Mouse (Mus musculus): ENCODE measurements around the gene Ruvbl2.
"Not testable (repeated sequence)": the region's sequence is repeated elsewhere in the genome, so short reads cannot be mapped to it uniquely, and the experiment has no call there.

The Ruvbl2 gene

DNA sequence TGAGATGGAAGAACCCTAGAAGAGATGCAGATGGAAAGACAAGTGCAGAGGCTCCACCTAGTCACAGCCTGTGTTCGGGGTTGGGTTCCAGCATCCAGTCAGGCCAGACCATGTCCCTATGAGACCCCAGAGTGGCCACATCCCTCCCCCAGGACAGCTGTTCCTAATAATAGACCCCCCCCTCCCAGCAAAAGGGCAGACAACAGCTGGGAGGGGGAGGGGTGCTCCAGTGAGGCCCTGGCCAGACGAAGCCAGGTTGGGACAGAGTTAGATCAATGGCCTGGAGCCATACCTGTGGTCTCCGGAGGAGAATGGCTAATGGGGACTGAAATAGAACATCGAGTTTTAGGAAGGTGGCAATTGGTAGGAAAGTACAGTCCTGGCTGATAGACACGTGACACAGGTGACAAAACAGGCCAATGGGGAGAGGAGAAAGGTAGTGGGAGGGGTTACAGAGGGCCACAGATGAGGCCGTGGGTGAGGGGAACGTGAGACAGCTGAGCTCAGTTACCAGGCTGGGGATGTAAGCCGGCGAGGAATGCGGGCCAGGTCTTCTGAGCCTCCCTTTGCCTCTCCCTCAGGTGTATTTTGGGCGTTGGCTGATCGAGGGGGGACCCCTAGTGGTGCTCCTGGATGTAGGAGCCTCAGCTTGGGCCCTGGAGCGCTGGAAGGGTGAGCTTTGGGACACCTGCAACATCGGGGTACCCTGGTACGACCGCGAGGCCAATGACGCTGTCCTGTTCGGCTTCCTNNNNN is at the start of gene Ruvbl2:
TSS of gene Ruvbl2 (minus strand) at position 576 of the 756 bp plus-strand sequence.
- in situ Hi-C loops (cut with MboI, MseI), result loop anchor here (10.0 kb wide), 1 partner anchor 377 kb away; the partner anchor contains the start of gene Cyth2

DNA sequence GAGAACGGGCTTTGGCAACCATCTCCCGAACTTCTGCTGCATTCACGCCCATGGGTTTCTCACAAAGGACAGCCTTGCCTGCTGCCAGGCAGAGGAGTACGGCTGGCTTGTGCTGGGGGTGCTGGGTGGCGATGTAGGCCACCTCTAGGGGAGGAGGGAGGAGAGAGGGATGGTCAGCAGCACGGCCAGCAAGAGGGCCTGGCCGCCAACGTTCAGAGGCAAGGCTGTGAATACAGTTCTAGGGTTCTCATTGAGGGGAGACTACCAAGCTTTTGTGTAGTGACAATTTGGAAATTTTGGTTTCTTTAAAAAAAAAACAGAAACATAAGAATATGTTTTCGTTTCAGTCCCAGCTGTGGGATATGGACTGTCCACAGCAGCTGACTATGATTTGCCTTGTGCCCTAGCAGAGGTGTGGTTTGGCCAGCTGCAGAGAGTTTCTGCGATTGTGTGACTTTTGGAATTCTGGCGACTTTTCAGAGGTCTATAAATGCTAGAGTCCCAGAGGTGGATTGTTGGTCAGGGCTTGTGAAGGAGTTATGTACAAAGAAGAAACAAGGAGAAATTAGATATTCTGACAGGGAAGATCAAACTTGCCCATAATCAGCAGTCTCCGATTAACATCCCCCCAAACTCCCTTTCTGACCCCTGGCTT is 49.0 kb upstream of the Ruvbl2 start, which contains the start of gene Gm45808:
TSS of gene Gm45808 (minus strand) at position 51 of the 655 bp plus-strand sequence.
- in situ Hi-C loops (cut with MboI, MseI), result no loop called here

DNA sequence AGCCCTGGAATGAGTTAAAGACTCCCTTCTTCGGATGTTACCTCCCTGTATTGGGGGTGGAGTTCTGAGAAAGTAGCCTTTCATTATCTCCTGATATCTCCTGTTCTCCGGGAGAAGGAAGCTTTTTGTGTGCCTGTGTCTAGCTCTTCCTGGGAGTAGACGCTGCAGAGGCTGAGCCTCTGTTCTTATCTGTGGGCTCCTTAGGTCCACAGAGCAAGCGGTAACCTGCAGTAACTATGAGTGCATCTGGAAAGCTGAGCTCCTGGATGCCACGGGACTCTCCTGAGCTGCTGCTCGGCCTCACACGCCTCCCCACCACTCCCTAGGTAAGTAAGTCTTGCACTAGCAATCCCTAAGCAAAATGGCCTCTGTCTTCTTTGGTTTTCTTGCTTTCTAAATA is 48.3 kb upstream of the Ruvbl2 start:
- in situ Hi-C loops (cut with MboI, MseI), result no loop called here

DNA sequence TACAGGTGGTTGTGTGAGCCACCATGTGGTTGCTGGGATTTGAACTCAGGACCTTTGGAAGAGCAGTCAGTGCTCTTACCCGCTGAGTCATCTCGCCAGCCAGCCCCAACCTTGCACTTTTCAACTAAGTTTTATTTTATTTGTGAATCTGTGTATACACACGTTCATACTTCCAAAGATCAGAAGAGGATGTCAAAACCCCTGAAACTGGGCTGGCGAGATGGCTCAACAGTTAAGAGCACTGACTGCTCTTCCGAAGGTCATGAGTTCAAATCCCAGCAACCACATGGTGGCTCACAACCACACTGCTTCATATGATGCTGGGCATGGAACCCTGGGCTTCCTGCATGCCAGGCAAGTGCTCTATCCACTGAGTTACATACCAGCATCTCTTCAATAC is 47.1 kb upstream of the Ruvbl2 start:
- in situ Hi-C loops (cut with MboI, MseI), result not testable (repeated sequence)

DNA sequence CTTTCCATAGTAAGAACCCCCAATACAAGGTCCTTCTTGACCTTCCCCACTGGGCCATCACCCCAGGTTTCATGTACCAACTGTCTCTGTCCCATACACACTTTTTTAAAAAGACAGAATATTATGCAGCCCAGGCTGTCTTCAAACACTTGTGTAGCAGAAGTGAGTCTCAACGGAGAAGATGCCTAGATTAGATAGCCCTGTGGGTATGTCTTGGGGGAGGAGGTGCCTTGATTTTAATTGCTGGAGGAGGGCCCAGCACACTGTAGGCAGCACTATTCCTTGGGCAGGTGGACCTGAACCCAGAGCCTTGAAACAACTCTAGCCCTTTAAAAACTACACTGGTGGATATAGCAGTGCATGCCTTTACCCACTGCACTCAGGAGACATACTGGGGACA is 44.3 kb upstream of the Ruvbl2 start:
- in situ Hi-C loops (cut with MboI, MseI), result no loop called here

DNA sequence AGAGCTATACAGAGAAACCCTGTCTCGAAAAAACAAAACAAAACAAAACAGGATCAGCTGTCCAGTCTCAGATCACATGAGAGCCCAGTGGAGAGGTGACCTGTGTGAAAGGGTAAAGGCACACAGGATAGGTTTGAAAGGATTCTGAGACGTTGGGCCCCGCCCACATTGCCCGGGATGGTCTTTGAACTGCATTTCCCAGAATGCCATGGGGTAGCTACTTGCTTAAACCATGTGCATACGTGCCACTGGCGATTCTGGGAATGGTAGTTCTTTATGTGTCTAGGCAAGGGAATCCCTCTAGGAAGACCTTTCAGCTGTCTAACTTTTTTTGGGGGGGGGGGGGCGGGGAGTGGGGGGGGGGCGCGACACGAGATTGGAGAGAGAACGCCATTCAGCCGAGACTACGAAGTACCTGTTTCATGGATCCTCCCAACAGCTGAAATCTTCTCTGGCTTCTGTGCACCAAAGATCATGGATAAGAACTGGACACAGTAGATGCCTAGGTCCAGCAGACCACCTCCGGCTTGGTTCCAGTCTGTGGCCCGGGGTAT is 43.6 kb upstream of the Ruvbl2 start, which contains the start of gene Tulp2:
TSS of gene Tulp2 (plus strand) at position 504 of the 554 bp plus-strand sequence.
- in situ Hi-C loops (cut with MboI, MseI), result no loop called here

DNA sequence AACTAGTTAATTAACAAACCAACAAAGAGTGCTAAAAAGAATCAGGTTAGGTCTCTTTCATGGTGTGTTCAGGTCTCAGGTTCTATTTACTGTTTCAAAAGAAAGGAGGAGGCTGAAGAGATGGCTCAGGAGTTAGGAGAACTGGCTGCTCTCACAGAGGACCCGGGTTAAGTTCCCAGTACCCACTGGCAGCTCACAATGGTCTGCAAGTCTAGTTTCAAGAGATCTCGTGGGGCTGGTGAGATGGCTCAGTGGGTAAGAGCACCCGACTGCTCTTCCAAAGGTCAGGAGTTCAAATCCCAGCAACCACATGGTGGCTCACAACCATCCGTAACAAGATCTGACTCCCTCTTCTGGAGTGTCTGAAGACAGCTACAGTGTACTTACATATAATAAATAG is 42.4 kb upstream of the Ruvbl2 start:
- in situ Hi-C loops (cut with MboI, MseI), result not testable (repeated sequence)

DNA sequence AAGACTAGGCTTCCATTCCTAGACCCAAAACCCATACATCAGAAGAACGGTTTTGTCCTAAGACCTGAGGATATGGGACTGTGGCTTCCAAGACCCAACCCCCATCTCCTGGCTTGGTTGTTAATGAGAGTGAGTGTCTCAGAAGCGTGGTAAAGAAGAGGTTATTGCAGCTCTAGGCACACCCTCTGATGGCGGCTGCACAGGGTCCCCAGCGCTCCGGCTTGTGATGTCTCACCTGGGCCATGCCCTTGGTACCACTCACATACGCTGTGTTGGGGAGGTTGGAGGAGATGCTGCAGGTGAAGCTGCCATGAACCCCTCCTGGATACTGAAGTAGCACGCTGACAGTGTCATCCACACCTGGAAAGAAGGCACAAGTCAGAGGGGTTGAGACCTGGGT is 40.9 kb upstream of the Ruvbl2 start:
- in situ Hi-C loops (cut with MboI, MseI), result loop anchor here (5.0 to 10.0 kb wide), 2 partner anchors 39 to 86 kb away; no protein-coding TSS in a partner anchor

DNA sequence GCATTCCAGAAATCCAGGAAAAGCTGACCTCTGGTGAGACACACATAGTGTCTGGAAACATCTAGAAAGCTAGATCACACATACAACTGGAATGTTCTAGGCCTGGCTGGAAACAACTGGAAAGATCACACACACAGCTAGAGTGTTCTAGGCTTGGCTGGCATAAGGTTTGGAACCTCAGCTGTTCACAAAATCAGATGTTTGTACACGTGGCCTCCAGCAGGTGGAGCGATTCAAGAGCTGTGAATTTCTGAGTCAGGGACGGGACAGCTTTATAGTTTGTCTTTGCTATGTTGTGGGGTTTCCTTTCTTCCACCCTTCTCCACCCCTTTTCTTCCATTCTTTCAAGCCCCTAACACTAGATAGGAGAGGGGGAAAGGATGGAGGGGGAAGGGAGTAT is 39.1 kb upstream of the Ruvbl2 start:
- in situ Hi-C loops (cut with MboI, MseI), result loop anchor here (5.0 to 10.0 kb wide), 2 partner anchors 40 to 88 kb away; no protein-coding TSS in a partner anchor

DNA sequence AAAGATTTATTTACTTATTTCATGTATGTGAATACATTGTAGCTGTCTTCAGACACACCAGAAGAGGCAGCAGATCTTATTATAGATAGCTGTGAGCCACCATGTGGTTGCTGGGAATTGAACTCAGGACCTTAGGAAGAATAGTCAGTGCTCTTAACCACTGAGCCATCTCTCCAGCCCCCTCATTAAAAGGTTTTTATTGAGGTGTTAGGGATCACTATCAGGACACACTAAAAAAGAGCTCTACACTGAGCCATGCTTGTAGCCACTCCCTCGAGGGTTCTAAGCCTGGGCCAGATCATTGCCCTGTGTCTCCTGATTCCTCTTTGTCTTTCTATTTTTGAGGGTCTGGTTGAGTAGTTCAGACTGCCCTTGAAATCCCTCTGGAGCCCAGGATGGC is 38.6 kb upstream of the Ruvbl2 start:
- in situ Hi-C loops (cut with MboI, MseI), result loop anchor here (5.0 to 10.0 kb wide), 2 partner anchors 41 to 88 kb away; no protein-coding TSS in a partner anchor

DNA sequence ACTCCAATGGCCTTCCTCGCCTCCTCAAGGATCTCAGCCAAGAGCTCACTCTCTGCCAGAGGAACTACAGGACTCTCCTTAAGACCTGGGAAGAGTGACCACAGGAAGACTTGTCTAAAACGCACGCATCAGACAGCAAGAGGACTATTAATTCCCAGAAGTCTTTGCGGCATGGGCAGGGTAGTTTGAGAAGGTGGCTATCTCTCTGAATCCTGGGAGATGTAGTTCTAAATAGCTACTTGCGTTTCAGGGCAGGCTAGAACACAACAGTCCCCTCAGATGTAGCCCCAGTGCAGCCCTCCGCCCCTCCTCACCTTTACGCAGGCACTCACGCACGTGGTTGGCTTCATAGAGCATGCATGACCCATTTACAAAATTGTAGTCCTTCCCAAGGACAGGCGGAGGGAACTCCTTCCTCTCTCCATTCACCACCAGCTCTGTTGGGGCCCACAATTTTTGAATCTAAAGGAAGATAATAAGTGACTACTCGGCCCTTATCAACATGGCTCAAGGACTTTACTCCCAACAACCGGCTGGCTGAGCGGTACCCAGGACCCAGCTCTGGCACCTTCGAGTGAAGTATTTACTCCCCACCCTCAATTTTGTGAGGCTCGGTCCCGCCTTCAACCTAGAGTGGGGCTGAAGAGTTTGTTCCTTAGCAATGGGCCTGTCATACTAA is 37.5 kb upstream of the Ruvbl2 start:
- in situ Hi-C loops (cut with MboI, MseI), result loop anchor here (5.0 to 10.0 kb wide), 2 partner anchors 42 to 89 kb away; no protein-coding TSS in a partner anchor

DNA sequence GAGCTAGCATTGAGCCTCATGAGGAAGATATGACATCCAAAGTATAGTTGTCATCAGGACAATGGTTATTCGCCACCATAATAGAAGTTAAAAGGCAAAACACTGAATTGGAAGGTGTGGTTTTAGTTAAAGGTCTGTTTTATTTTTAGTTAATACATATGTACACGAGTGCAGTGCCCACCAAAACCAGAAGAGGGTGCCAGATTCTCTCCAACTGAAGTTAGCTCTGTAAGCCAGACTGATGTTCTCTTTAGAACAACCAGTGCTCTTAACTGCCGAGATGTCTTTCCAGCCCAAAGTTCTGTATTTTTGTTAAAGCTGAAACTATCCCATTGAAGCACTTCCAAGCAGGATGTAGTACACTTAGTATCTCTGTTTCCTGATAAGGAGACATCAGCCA is 33.0 kb upstream of the Ruvbl2 start:
- in situ Hi-C loops (cut with MboI, MseI), result loop anchor here (10.0 kb wide), 1 partner anchor 94 kb away; no protein-coding TSS in a partner anchor

DNA sequence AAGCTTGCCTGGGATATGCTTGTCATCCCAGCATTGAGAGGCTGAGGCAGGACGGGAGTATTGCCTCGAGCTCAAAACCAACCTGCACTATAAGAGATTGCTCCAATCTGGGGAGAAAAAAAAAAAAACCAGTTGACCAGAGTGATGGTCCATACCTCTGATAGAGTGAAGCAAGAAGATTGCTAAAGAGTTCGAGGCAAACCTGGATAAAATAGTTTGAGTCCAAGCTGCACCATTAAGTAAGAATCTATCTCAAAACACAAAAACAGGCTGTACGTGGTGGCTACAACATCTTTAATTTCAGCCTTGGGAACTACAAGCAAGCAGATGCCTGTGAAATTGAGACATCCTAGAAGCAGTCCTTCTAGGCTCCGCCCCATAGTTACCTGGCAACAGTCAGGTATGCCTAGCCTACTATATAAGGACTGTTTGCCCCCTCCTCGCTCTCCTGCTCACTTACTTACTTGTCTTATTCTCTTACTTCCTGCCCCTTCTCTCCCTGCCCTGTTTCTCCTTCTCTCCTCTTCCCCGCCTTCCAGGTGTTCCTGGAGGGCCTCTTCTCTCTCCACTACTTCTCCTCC is 29.3 kb upstream of the Ruvbl2 start:
- in situ Hi-C loops (cut with MboI, MseI), result no loop called here

DNA sequence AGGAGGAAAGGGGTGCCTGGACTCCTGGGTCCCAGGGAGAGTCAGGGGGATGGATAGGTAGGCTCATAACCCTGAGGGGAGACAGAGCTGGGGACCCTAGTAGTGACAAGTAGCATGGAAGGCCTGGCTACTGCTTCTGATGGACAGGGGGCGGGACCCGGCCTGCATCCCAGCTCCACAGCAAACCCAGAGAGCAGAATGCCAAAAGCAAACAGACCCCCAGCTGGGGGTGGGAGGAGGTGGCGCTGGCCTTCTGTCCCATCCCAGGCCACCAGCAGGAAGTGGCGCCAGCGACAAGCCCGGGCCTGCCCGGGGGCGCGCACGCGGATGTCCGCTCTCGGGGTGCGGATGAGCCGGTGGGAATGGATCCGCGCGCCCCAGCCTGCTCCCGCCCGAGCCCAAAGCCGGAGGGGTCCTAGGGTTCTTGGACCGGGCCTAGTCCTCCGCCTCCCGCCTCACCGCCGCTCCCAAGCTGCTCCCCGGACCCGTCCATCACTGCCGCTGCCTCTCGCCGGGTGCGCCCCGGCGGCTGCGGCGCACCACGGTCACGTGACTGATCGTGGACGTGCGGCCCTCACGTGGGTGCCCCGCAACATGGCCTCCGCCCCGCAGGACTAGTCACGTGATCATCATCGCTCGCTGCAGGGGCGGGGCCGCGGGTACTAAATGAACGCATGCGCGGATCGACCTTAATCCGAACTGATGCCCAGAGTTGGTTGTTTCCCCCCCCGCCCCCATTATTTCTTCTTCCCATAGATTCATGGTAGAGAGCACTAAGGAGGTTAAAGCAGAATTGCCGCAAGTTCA is 28.6 kb upstream of the Ruvbl2 start, which contains the start of gene Bax:
TSS of gene Bax (minus strand) at position 616 of the 807 bp plus-strand sequence.
- in situ Hi-C loops (cut with MboI, MseI), result no loop called here

DNA sequence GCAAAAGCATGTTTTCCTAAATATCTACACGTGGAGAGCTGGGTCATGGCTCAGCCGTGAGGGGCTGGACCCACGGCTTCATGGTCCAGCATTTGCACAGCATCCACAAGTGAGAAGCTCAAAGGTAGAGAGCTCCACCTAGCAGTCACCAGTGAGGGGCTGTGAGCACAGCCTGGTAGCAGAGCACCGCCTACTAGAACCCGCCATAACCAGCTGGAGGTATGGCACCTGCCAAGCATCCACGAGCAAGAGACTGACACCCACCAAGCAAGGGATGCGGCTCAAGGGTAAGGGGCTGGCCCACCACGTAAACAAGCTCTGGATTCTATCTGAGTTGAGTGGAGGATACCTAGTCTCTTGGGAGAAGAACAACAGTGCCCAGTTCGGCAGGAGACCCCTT is 27.7 kb upstream of the Ruvbl2 start:
- in situ Hi-C loops (cut with MboI, MseI), result no loop called here

DNA sequence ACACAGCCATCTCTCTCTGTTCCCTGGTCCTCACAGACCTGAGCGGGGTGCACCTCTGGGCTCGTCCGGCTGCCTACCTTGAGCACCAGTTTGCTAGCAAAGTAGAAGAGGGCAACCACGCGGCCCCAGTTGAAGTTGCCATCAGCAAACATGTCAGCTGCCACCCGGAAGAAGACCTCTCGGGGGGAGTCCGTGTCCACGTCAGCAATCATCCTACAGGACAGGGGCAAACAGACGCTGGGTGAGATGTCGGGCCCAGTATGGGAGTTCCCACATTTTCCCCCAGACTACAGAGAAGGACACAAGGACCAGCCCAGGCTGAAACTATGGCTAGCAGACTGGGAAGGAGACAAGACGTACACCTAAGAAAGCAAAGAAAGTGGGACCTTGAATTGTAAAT is 27.2 kb upstream of the Ruvbl2 start:
- in situ Hi-C loops (cut with MboI, MseI), result no loop called here

DNA sequence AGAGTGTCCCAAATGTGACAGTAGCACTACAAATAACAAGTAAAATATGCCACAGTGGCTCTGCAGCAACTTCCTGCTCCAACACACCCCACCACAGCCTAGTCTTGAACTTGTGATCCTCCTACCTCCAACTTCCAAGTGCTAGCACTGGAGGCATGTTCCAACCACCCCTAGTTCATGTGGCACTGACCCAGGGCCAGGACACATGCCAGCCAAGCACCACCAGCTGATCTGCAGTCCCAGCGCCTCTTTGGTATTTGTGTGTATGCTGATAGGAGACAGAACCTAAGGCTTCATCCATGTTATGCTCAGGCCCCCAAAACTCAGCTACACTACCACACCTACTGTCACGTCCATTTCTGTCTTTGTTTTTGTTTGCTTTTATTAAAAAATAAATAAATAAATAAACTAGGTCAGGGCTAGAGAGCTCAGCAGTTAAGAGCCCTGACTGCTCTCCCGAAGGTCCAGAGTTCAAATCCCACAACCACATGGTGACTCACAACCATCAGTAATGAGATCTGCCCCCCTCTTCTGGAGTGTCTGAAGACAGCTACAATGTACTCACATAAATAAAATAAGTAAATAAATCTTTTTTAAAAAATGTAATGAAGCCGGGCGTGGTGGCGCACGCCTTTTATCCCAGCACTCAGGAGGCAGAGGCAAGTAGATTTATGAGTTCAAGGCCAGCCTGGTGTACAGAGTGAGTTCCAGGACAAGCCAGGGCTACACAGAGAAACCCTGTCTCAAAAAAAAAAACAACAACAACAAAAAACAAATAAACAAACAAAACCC is 26.3 kb upstream of the Ruvbl2 start:
- in situ Hi-C loops (cut with MboI, MseI), result no loop called here

DNA sequence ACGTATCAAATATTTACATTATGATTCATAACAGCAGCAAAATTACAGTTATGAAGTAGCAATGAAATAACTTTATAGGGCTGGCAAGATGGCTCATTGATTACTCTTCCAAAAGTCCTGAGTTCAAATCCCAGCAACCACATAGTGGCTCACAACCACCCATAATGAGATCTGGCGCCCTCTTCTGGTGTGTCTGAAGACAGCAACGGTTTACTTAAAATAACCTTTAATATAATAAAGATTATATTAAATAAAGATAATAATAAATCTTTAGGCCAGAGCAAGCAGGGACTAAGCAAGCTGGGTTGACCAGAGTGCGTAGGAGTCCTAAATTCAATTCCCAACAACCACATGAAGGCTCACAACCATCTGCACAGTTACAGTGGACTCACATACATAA is 25.0 kb upstream of the Ruvbl2 start:
- in situ Hi-C loops (cut with MboI, MseI), result not testable (repeated sequence)

DNA sequence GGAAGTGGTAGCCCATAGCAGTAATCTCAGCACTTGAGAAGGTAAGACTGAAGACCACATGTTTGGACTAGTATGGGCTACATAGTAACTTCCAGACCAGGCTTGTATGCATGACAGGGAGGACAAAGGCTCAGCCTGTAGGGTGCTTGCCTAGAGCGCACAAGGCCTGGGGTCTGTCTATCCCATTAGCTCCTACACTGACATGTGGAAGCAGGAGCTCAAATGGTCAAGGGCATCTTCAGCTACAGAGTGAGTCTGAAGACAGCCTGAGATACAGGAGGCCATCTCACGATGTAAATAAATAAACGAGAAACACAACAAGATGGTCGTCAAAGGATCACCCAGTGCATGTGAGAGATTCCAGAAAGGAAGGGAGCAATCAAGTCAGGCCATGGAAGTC is 24.4 kb upstream of the Ruvbl2 start:
- in situ Hi-C loops (cut with MboI, MseI), result no loop called here

DNA sequence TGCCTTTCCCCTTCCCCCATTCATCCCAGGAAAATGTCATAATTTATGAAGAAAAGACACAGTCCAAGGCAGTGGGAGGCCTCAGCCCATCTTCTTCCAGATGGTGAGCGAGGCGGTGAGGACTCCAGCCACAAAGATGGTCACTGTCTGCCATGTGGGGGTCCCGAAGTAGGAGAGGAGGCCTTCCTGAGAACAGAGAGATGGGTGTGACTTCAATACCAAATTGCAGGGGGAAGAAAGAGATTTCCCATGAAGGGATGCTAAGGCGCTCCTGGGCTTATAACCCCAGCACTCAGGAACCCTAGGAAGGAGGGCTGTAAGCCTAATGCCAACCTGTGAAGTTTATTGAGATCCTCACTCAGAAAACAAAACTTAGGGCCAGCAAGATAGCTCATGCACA is 23.9 kb upstream of the Ruvbl2 start:
- in situ Hi-C loops (cut with MboI, MseI), result no loop called here
